Mouse (Mus musculus) limb, embryonic 14.5 days (tissue): ENCODE measurements around the gene Apopt1. TPM values are rescaled to one million over a fixed set of nuclear protein-coding genes. Genes with fewer than 3 reads are reported as not detected.
A peak's percentile ranks its signal among the peaks of the same experiment; 100 is the strongest.
"Not testable (repeated sequence)": the region's sequence is repeated elsewhere in the genome, so short reads cannot be mapped to it uniquely, and the experiment has no call there.

Experiments
- ATAC-seq: fragments of 200-750 bp; cut with Nextera tagmentation; 2 replicates; pipeline ENCODE4 v1.8.0; 2017; ENCODE audit warnings: low read depth, moderate number of reproducible peaks, moderate TSS enrichment; ENCODE audit not compliant: low FRiP score
- DNase-seq: peaks from one replicate; pipeline ENCODE4 v3.0.0-alpha.2; 2015; ENCODE audit warnings: low spot score
- H3K27ac ChIP-seq: fragments of 300-500 bp; sonication (generic); replicated peaks from 2 replicates; pipeline ENCODE4 v1.5.1; 2014; ENCODE audit warnings: low read depth, mild to moderate bottlenecking, low read length, moderate library complexity, mixed read lengths
- H3K27me3 ChIP-seq: fragments of 300-500 bp; sonication (generic); 2 replicates; pipeline ENCODE4 v1.6.1; 2014; ENCODE audit warnings: low read length, mixed read lengths; ENCODE audit not compliant: control insufficient read depth, insufficient read depth
- H3K36me3 ChIP-seq: fragments of 300-500 bp; sonication (generic); 2 replicates; pipeline ENCODE4 v1.6.1; 2014; ENCODE audit warnings: mild to moderate bottlenecking, low read length, moderate library complexity, mixed read lengths; ENCODE audit not compliant: control insufficient read depth, insufficient read depth
- H3K4me1 ChIP-seq: fragments of 300-500 bp; sonication (generic); 2 replicates; pipeline ENCODE4 v1.6.1; 2014; ENCODE audit warnings: antibody characterized with exemption, low read length, mixed read lengths; ENCODE audit not compliant: control insufficient read depth, insufficient read depth
- H3K4me2 ChIP-seq: fragments of 300-500 bp; sonication (generic); replicated peaks from 2 replicates; pipeline ENCODE4 v1.6.1; 2014; ENCODE audit warnings: low read depth, mild to moderate bottlenecking, low read length, moderate library complexity; ENCODE audit not compliant: severe bottlenecking
- H3K4me3 ChIP-seq: fragments of 300-500 bp; sonication (generic); replicated peaks from 2 replicates; pipeline ENCODE4 v1.5.1; 2014; ENCODE audit warnings: low read length
- H3K9ac ChIP-seq: fragments of 300-500 bp; sonication (generic); 2 replicates; pipeline ENCODE4 v1.6.1; 2014; ENCODE audit warnings: mild to moderate bottlenecking, low read depth, low read length, moderate library complexity; ENCODE audit not compliant: severe bottlenecking
- H3K9me3 ChIP-seq: fragments of 300-500 bp; sonication (generic); 2 replicates; pipeline ENCODE4 v1.6.1; 2016; ENCODE audit warnings: low read length; ENCODE audit not compliant: control insufficient read depth
- POLR2A ChIP-seq: fragments of 200-500 bp; IDR thresholded peaks from 2 replicates; pipeline ENCODE4 v1.8.0; 2012; ENCODE audit warnings: inconsistent platforms, mild to moderate bottlenecking, moderate library complexity, borderline replicate concordance; ENCODE audit not compliant: insufficient read depth, insufficient read length; ENCODE audit errors: extremely low read depth
- WGBS: fragments of 180-500 bp; shearing (Covaris S2); extraction: QIAGEN DNeasy Blood & Tissue Kit; methylation state at CpG from one replicate; pipeline ENCODE4 v1.1.7; 2014; 5-methylcytosine and 5-hydroxymethylcytosine counted together
- polyA plus RNA-seq, 2 experiments: library from polyadenylated mRNA; depleted of rRNA in 1 of 2; stranded (reverse) in 1 of 2; unstranded in 1 of 2; fragments of >200 nt; fragmentation: Nextera tagmentation in 1 of 2; extraction: Ambion mirVana in 1 of 2; gene quantifications; 2 replicates each; pipeline versions ENCODE4 v1.2.1 to v1.2.3; 2012 to 2014

The Apopt1 gene
- polyA plus RNA-seq, 2 experiments: 39.7 to 50.7 TPM

DNA sequence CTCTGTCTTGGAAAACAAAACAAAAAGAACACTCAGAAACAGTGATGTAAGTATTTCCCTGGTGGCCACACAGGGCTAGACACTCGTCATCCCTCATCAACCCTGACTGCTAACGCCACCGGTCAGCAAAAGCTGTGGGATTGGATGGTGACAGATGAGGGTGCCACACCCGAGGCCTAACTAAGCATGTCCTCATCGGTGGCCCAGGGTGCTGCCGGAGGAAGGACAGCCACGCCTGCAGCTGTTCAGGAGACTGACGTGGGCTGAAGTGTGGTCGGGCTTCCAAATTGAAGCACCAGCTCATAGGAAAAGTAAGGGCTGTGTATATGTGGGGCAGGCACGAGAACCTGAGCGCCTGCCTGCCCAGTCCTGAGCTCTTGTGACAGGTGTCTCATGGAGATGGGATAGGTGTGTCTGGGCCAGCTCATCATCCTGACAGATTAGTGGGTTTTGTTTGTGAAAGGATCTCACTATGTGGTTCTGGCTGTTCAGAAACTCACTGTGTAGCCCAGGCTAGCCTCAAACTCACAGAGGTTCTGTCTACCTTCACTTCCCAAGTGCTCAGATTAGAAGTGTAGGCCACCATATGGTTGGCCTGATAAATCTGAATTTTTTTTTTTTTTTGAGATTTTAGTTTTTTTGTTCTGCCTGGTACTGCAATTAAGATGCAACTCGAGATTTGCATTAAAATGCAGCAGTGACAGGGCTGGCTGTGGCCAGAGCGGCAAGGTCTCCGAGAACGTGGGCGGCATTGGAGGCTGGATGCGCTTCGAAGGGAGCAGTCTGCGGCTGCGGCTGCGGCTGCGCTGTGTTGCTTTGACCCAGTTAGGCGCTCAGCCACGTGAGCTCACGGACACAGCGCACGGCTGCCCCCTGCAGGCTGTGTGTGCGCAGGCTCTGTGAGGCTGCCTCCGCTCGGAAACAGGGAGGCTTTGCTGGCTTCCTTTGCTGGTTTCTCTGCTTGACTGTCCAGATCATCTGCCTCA is 19.1 kb downstream of the Apopt1 start:
- H3K9ac ChIP-seq: peak overlapping the region; percentile 8; the same call in 1 of the 2 replicates
- DNase-seq: peak; percentile 88
- H3K27me3 ChIP-seq: no peaks in the 10 kb centered on the region
- peak overlapping the region; percentile 22; the same call in 1 of the 2 replicates for H3K4me2 ChIP-seq
- H3K9me3 ChIP-seq: no peaks in the 10 kb centered on the region
- H3K4me1 ChIP-seq: no peaks in the 10 kb centered on the region
- H3K4me3 ChIP-seq: peak overlapping the region; percentile 15; the same call in 1 of the 2 replicates
- peaks cover 20% of the 10 kb centered on the region for H3K36me3 ChIP-seq
- peak; percentile 91 for ATAC-seq
- no peak overlapping the region for H3K27ac ChIP-seq
- no peak for TF ChIP-seq POLR2A
- 34% methylated on average over 30 of the region's 30 CpGs for WGBS

DNA sequence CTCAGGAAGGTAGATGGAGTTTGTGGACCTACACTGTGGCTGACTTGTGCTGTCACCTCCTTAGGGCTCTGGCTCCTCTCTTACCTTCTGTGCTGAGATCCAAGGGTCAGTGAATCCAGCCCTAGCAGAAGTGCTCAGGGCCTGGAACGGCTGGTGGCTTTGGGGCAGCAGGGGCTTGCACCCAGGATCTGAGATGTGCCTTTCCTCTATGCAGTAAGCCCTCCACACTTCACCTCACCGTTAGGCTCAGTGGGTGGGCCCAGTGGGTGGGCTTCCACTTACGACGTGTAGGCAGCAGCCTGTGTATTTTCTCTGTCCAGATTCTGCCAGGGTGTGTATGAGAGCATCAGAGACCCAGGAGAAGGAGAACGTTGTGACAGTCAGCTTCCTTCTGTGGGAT is 19.9 kb downstream of the Apopt1 start:
- H3K9ac ChIP-seq: peak overlapping the region; percentile 8; the same call in 1 of the 2 replicates
- H3K36me3 ChIP-seq: peaks cover 12% of the 10 kb centered on the region
- H3K4me3 ChIP-seq: no peak overlapping the region
- H3K4me2 ChIP-seq: no peak overlapping the region
- ATAC-seq: peak; percentile 2; the same call in 1 of the 2 replicates
- H3K4me1 ChIP-seq: no peaks in the 10 kb centered on the region
- WGBS: 64% methylated on average over 5 of the region's 5 CpGs
- no peaks in the 10 kb centered on the region for H3K27me3 ChIP-seq
- no peak overlapping the region for H3K27ac ChIP-seq
- no peaks in the 10 kb centered on the region for H3K9me3 ChIP-seq
- no peak for TF ChIP-seq POLR2A
- no peak for DNase-seq

DNA sequence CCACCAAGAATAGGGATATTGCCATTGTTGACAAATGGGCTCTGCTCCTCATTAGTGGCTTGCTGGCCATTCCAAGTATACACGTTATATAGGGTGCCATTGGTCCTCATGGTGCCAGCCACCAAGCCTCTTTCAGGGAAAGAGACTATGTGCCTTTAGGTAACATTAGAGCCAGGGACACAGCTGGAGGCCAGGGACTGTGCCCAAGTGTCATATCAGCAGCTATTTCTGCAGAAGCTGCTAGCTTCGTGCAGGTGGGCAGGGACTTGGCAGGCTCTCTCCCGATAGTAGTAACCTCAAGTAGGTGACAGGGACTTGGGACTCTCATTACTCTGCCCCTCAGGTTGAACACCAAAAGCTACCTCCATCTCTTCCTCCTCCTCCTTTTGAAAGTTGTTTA is 21.9 kb downstream of the Apopt1 start:
- H3K4me3 ChIP-seq: no peak overlapping the region
- no peaks in the 10 kb centered on the region for H3K4me1 ChIP-seq
- H3K4me2 ChIP-seq: no peak overlapping the region
- 90% methylated on average over 3 of the region's 3 CpGs for WGBS
- no peaks in the 10 kb centered on the region for H3K9me3 ChIP-seq
- no peak for ATAC-seq
- H3K27ac ChIP-seq: no peak overlapping the region
- no peak for DNase-seq
- H3K9ac ChIP-seq: no peak overlapping the region
- no peaks in the 10 kb centered on the region for H3K27me3 ChIP-seq
- TF ChIP-seq POLR2A: no peak
- H3K36me3 ChIP-seq: peaks cover 12% of the 10 kb centered on the region

DNA sequence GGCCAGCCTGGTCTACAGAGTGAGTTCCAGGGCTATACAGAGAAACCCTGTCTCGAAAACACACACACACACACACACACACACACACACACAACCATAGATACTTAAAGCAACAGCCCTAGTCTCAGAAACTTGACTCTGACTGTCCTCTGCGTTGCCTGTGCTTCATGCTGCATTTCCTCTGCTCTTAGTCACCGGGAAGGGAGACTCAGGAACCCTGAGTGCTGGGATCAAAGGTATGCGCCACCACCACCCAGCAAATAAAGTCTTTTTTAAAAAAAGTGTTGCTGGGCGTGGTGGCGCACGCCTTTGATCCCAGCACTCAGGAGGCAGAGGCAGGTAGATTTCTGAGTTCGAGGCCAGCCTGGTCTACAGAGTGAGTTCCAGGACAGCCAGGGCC is 23.6 kb downstream of the Apopt1 start:
- DNase-seq, H3K4me1 ChIP-seq, H3K27me3 ChIP-seq, H3K4me2 ChIP-seq, H3K9ac ChIP-seq, H3K9me3 ChIP-seq, H3K27ac ChIP-seq, ATAC-seq, H3K4me3 ChIP-seq, H3K36me3 ChIP-seq: not testable (repeated sequence)
- 82% methylated on average over 8 of the region's 8 CpGs for WGBS

DNA sequence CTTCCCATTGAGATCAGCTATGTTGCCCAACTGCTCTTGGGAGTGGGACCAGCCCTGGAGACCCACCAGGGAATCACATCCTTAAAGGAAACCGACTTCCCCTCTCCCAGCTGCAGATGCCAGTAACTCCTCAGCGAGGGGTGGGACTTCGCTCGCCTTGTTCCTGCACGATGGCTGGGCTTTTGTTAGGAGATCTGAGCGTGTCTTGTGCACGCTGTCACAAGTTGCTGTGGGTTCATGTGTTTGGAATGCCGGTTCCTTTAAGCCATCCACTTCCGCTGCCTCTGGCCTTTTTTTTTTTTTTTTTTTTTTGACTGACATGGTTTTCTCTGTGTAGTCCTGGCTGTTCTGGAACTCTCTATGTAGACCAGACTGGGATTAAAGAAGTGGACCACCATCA is 24.3 kb downstream of the Apopt1 start:
- no peak for DNase-seq
- 71% methylated on average over 9 of the region's 9 CpGs for whole genome bisulfite sequencing
- ATAC-seq: no peak

More for the DNA sequence above, 24.3 kb downstream of the Apopt1 start:
- H3K36me3 ChIP-seq: peaks cover 5% of the 10 kb centered on the region; the same call in 1 of the 2 replicates
- no peaks in the 10 kb centered on the region for H3K27me3 ChIP-seq
- TF ChIP-seq POLR2A: no peak
- H3K27ac ChIP-seq: no peak overlapping the region
- H3K4me3 ChIP-seq: no peak overlapping the region
- no peaks in the 10 kb centered on the region for H3K9me3 ChIP-seq
- H3K9ac ChIP-seq: no peak overlapping the region
- no peak overlapping the region for H3K4me2 ChIP-seq
- no peaks in the 10 kb centered on the region for H3K4me1 ChIP-seq
